In the genomic region with DNA sequence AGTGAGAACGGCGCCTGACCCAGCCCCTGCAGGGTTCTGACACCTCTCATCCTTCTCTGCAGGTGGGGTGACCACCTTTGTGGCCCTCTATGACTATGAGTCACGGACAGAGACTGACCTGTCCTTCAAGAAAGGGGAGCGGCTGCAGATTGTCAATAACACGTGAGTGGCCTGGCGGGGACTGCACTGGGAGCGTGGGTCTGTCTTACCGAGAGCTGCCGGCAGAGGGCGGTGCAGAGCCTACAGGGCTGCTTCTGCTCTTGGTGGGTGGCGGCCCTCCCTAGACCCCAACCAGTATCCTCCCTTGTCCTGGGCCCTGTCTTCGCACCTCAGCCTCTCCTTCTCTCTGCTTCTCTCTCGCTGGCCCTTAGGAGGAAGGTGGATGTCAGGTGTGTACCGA, we compare ENCODE assay signal across 7 mouse cellular contexts. TPM values are rescaled to one million over a fixed set of nuclear protein-coding genes. Genes with fewer than 3 reads are reported as not detected.
A peak's percentile ranks its signal among the peaks of the same experiment; 100 is the strongest.
DNase-seq lines count a peak whose midpoint lies in the region; ATAC-seq and TF ChIP-seq lines count a peak whose summit lies in the region.

No protein-coding gene starts in this region.

- H3K4me1 ChIP-seq in hindbrain, postnatal 0 days (ENCODE audit: insufficient read depth, low read length) = peaks cover 12% of the 10 kb centered on the region
- peaks cover 69% of the 10 kb centered on the region for H3K4me1 ChIP-seq in limb, embryonic 10.5 days
- peaks cover 75% of the 10 kb centered on the region for H3K4me1 ChIP-seq in midbrain, embryonic 13.5 days (replicated peaks)

- 0 out of 2 replicates have a peak overlapping the region, but pooled peaks have one; percentile 10 for H3K9ac ChIP-seq in hindbrain, postnatal 0 days (replicated peaks; ENCODE audit: low read length)
- H3K9ac ChIP-seq in midbrain, embryonic 13.5 days (replicated peaks) = peak overlapping the region; percentile 57

- TF ChIP-seq CTCF in hindbrain, postnatal 0 days (IDR thresholded peaks at IDR 0.05; ENCODE audit: low read depth) = peak; percentile 97

- peak; percentile 65 to 89 for DNase-seq in adrenal gland, adult (ENCODE audit: inconsistent age in 2 of 2, low spot score in 1 of 2)
- DNase-seq in cerebellum, postnatal 25 days = peak; percentile 81 to 88
- peak; percentile 87 for DNase-seq in gastrocnemius, postnatal 10 days
- DNase-seq in hindbrain, postnatal 0 days (ENCODE audit: low spot score) = peak; percentile 87
- DNase-seq in limb, embryonic 10.5 days (ENCODE audit: low spot score) = peak; percentile 94
- peak; percentile 75 to 86 for DNase-seq in spleen, postnatal 10 days (ENCODE audit: low spot score in 2 of 2)

- no peak overlapping the region for H3K4me2 ChIP-seq in hindbrain, postnatal 0 days (ENCODE audit: low read depth, low read length)
- no peak overlapping the region for H3K4me2 ChIP-seq in midbrain, embryonic 13.5 days (replicated peaks)

- no peak overlapping the region for H3K4me3 ChIP-seq in hindbrain, postnatal 0 days (ENCODE audit: low read length)
- H3K4me3 ChIP-seq in limb, embryonic 10.5 days = no peak overlapping the region
- H3K4me3 ChIP-seq in midbrain, embryonic 13.5 days (replicated peaks) = no peak overlapping the region

- no peaks in the 10 kb centered on the region for H3K27me3 ChIP-seq in hindbrain, postnatal 0 days (ENCODE audit: insufficient read depth, low read length)
- H3K27me3 ChIP-seq in limb, embryonic 10.5 days (ENCODE audit: low read depth, poor library complexity, severe bottlenecking) = peaks cover 6% of the 10 kb centered on the region; the same call in 1 of the 2 replicates
- no peaks in the 10 kb centered on the region for H3K27me3 ChIP-seq in midbrain, embryonic 13.5 days

- 28% methylated on average over 14 of the region's 14 CpGs for WGBS in hindbrain, postnatal 0 days
- 17% methylated on average over 14 of the region's 14 CpGs for WGBS in limb, embryonic 10.5 days
- 15% methylated on average over 14 of the region's 14 CpGs for WGBS in midbrain, embryonic 13.5 days

- ATAC-seq in hindbrain, postnatal 0 days = peak; percentile 41
- ATAC-seq in midbrain, embryonic 13.5 days = peak; percentile 10

- H3K36me3 ChIP-seq in hindbrain, postnatal 0 days (ENCODE audit: insufficient read depth, low read length) = peaks cover 16% of the 10 kb centered on the region
- H3K36me3 ChIP-seq in limb, embryonic 10.5 days = peaks cover 71% of the 10 kb centered on the region
- peaks cover 45% of the 10 kb centered on the region for H3K36me3 ChIP-seq in midbrain, embryonic 13.5 days

- H3K27ac ChIP-seq in hindbrain, postnatal 0 days = peak overlapping the region; percentile 79; the same call in 1 of the 2 replicates
- peak overlapping the region; percentile 99 for H3K27ac ChIP-seq in limb, embryonic 10.5 days
- peak overlapping the region; percentile 89 for H3K27ac ChIP-seq in midbrain, embryonic 13.5 days

- H3K9me3 ChIP-seq in hindbrain, postnatal 0 days (ENCODE audit: low read length) = no peaks in the 10 kb centered on the region
- H3K9me3 ChIP-seq in limb, embryonic 10.5 days (replicated peaks) = no peaks in the 10 kb centered on the region
- no peaks in the 10 kb centered on the region for H3K9me3 ChIP-seq in midbrain, embryonic 13.5 days

RNA-seq across cellular contexts. Expression of a gene that starts 40.2 kb away (rescaled TPM):
- 10 to 100 TPM in 1 of 2 experiments, 1 to 10 TPM in 1; 6.8 to 11.2 TPM for total RNA-seq in gastrocnemius, postnatal 10 days (2021)
- total RNA-seq in hindbrain, postnatal 0 days (2014; rRNA removed) = 133 and 134 TPM in 2 replicates
- polyA plus RNA-seq in hindbrain, postnatal 0 days (2015; fragmentation: Nextera tagmentation; extraction: Ambion mirVana) = 23.2 and 25.4 TPM in 2 replicates
- 21.7 and 26.2 TPM in 2 replicates for polyA plus RNA-seq in limb, embryonic 10.5 days (2016; fragmentation: Nextera tagmentation; extraction: Ambion mirVana)
- polyA plus RNA-seq in midbrain, embryonic 13.5 days (2015; fragmentation: Nextera tagmentation; extraction: Ambion mirVana) = 31.6 and 39.1 TPM in 2 replicates
